Comparison of ENCODE assay signal across 8 mouse cellular contexts in genomic region chr11:117962228-117963067, GRCm38 (mm10). TPM values are rescaled to one million over a fixed set of nuclear protein-coding genes. Genes with fewer than 3 reads are reported as not detected.
DNase-seq lines count a peak whose midpoint lies in the region; ATAC-seq and TF ChIP-seq lines count a peak whose summit lies in the region.

No protein-coding gene starts in this region.

- H3K9me3 ChIP-seq in forebrain, embryonic 12.5 days = no peaks in the 10 kb centered on the region
- H3K9me3 ChIP-seq in limb, embryonic 11.5 days (ENCODE audit: control insufficient read depth, low read length) = no peaks in the 10 kb centered on the region
- H3K9me3 ChIP-seq in midbrain, embryonic 12.5 days = no peaks in the 10 kb centered on the region

- H3K4me2 ChIP-seq in forebrain, embryonic 12.5 days = peak overlapping the region; percentile 68; the same call in 1 of the 2 replicates
- peak overlapping the region; percentile 88 for H3K4me2 ChIP-seq in limb, embryonic 11.5 days (ENCODE audit: low read depth, severe bottlenecking)
- peak overlapping the region; percentile 71 for H3K4me2 ChIP-seq in midbrain, embryonic 12.5 days (replicated peaks)

- H3K36me3 ChIP-seq in forebrain, embryonic 12.5 days (replicated peaks) = no peaks in the 10 kb centered on the region; the same call in 1 of the 2 replicates
- no peaks in the 10 kb centered on the region for H3K36me3 ChIP-seq in limb, embryonic 11.5 days (ENCODE audit: control insufficient read depth, insufficient read depth, low read length)
- H3K36me3 ChIP-seq in midbrain, embryonic 12.5 days = no peaks in the 10 kb centered on the region

- H3K4me1 ChIP-seq in forebrain, embryonic 12.5 days = peaks cover 62% of the 10 kb centered on the region
- peaks cover 54% of the 10 kb centered on the region for H3K4me1 ChIP-seq in limb, embryonic 11.5 days (ENCODE audit: control insufficient read depth, insufficient read depth, low read length)
- peaks cover 61% of the 10 kb centered on the region for H3K4me1 ChIP-seq in midbrain, embryonic 12.5 days

- H3K27ac ChIP-seq in layer of hippocampus, adult 2 months = peak overlapping the region; percentile 73
- peak overlapping the region; percentile 63 for H3K27ac ChIP-seq in forebrain, embryonic 12.5 days
- H3K27ac ChIP-seq in limb, embryonic 11.5 days (replicated peaks; ENCODE audit: low read depth, low read length) = peak overlapping the region; percentile 75
- H3K27ac ChIP-seq in midbrain, embryonic 12.5 days (replicated peaks) = peak overlapping the region; percentile 65

- intact Hi-C loops in heart, postnatal 36 days (cut with DNase I) = loop anchor here (1.0 kb wide), 1 partner anchor 27 kb away; no protein-coding TSS in a partner anchor

- H3K27me3 ChIP-seq in forebrain, embryonic 12.5 days = peaks cover 44% of the 10 kb centered on the region
- peaks cover 5% of the 10 kb centered on the region for H3K27me3 ChIP-seq in limb, embryonic 11.5 days (ENCODE audit: control insufficient read depth, insufficient read depth, low read length)
- H3K27me3 ChIP-seq in midbrain, embryonic 12.5 days = peaks cover 61% of the 10 kb centered on the region

- no peak overlapping the region; the same call in 1 of the 2 replicates for H3K4me3 ChIP-seq in layer of hippocampus, adult 2 months
- H3K4me3 ChIP-seq in forebrain, embryonic 12.5 days (replicated peaks) = no peak overlapping the region
- H3K4me3 ChIP-seq in limb, embryonic 11.5 days (ENCODE audit: low read depth, low read length) = no peak overlapping the region
- no peak overlapping the region for H3K4me3 ChIP-seq in midbrain, embryonic 12.5 days

- ATAC-seq in forebrain, embryonic 12.5 days (ENCODE audit: low FRiP score) = no peak
- no peak for ATAC-seq in limb, embryonic 11.5 days (ENCODE audit: insufficient number of reproducible peaks, low FRiP score, low TSS enrichment, low read depth)
- ATAC-seq in midbrain, embryonic 12.5 days (ENCODE audit: low FRiP score, low read depth) = no peak
- ATAC-seq in erythroblast, adult 5-6 weeks (replicated peaks; ENCODE audit: low FRiP score, poor library complexity, severe bottlenecking) = no peak

- DNase-seq in layer of hippocampus, adult 2 months (ENCODE audit: low spot score in 2 of 2) = no peak
- no peak for DNase-seq in layer of hippocampus, adult 9-10 months (ENCODE audit: low spot score)
- DNase-seq in heart, postnatal 36 days = peak; percentile 84 to 87
- peak; percentile 39 for DNase-seq in limb, embryonic 11.5 days (ENCODE audit: low spot score)
- peak; percentile 77 for DNase-seq in urinary bladder, postnatal 25 days (ENCODE audit: low spot score)

- TF ChIP-seq CTCF in layer of hippocampus, adult 2 months (conservative IDR thresholded peaks at IDR 0.05) = no peak

- WGBS in forebrain, embryonic 12.5 days = 37% methylated on average over 10 of the region's 10 CpGs
- 43% methylated on average over 10 of the region's 10 CpGs for WGBS in limb, embryonic 11.5 days
- WGBS in midbrain, embryonic 12.5 days = 21% methylated on average over 10 of the region's 10 CpGs

- 0 out of 2 replicates have a peak overlapping the region, but pooled peaks have one; percentile 44 for H3K9ac ChIP-seq in forebrain, embryonic 12.5 days
- peak overlapping the region; percentile 55 for H3K9ac ChIP-seq in limb, embryonic 11.5 days (ENCODE audit: low read length)
- 0 out of 2 replicates have a peak overlapping the region, but pooled peaks have one; percentile 28 for H3K9ac ChIP-seq in midbrain, embryonic 12.5 days (replicated peaks)

RNA-seq across cellular contexts. Expression of gene Socs3, which starts 7.4 kb away (rescaled TPM):
- total RNA-seq in layer of hippocampus, adult 2 months (2021) = 1 to 10 TPM in 1 of 2 experiments, under 1 TPM in 1; 0.92 to 1.3 TPM
- polyA plus RNA-seq in forebrain, embryonic 12.5 days (2016; fragmentation: Nextera tagmentation; extraction: Ambion mirVana) = 13.5 and 14.7 TPM in 2 replicates
- 1 to 10 TPM; 3.4 to 3.8 TPM for total RNA-seq in heart, postnatal 36 days (2021)
- 5.4 and 6.7 TPM in 2 replicates for polyA plus RNA-seq in limb, embryonic 11.5 days (2014; fragmentation: Nextera tagmentation; extraction: Ambion mirVana)
- 10.7 and 13.2 TPM in 2 replicates for polyA plus RNA-seq in midbrain, embryonic 12.5 days (2016; fragmentation: Nextera tagmentation; extraction: Ambion mirVana)
- 0.19 and 0.42 TPM in 2 replicates for total RNA-seq in erythroblast, adult 5-6 weeks (2015; ENCODE audit: low replicate concordance)
- 1.3 and 1.5 TPM in 2 replicates for total RNA-seq in erythroblast, adult 5-6 weeks (2017; ENCODE audit: low replicate concordance)

RNA-seq across cellular contexts. Expression of gene Pgs1, which starts 23.6 kb away (rescaled TPM):
- 10 to 100 TPM; 76.2 to 81.3 TPM for total RNA-seq in layer of hippocampus, adult 2 months (2021)
- 45.3 and 45.9 TPM in 2 replicates for polyA plus RNA-seq in forebrain, embryonic 12.5 days (2016; fragmentation: Nextera tagmentation; extraction: Ambion mirVana)
- 10 to 100 TPM; 17.8 to 20.0 TPM for total RNA-seq in heart, postnatal 36 days (2021)
- 38.4 and 39.3 TPM in 2 replicates for polyA plus RNA-seq in limb, embryonic 11.5 days (2014; fragmentation: Nextera tagmentation; extraction: Ambion mirVana)
- polyA plus RNA-seq in midbrain, embryonic 12.5 days (2016; fragmentation: Nextera tagmentation; extraction: Ambion mirVana) = 47.5 and 48.9 TPM in 2 replicates
- 9.2 and 14.6 TPM in 2 replicates for total RNA-seq in erythroblast, adult 5-6 weeks (2015; ENCODE audit: low replicate concordance)
- 20.8 and 32.9 TPM in 2 replicates for total RNA-seq in erythroblast, adult 5-6 weeks (2017; ENCODE audit: low replicate concordance)

Comparison
In these comparisons a context has a peak if more than half of its experiments do, and no peak if none do; other contexts are left out.
1. DNase-seq: peak in heart, postnatal 36 days (2 of 2), limb, embryonic 11.5 days (single experiment) and urinary bladder, postnatal 25 days (single experiment); none in layer of hippocampus, adult 2 months (0 of 2) and layer of hippocampus, adult 9-10 months (single experiment).
2. Peak in every context shown above with its lines, with median percentiles within 50 percentile points of each other: H3K27ac ChIP-seq, H3K4me2 ChIP-seq and H3K9ac ChIP-seq.